Mouse (Mus musculus) skeletal muscle tissue, adult 2 months (tissue): Measurements from ENCODE around the gene Lcn5.

Source experiments
- DNase-seq: peaks from one replicate; pipeline ENCODE4 v3.0.0-alpha.2; 2012; ENCODE audit warnings: low read depth, low spot score

Gene Lcn5

GRCm38 (mm10) chr2:25657652-25658051 is at the start of gene Lcn5:
Gene Lcn5 (plus strand): TSS chr2:25657952.
- no peak for DNase-seq

DNA sequence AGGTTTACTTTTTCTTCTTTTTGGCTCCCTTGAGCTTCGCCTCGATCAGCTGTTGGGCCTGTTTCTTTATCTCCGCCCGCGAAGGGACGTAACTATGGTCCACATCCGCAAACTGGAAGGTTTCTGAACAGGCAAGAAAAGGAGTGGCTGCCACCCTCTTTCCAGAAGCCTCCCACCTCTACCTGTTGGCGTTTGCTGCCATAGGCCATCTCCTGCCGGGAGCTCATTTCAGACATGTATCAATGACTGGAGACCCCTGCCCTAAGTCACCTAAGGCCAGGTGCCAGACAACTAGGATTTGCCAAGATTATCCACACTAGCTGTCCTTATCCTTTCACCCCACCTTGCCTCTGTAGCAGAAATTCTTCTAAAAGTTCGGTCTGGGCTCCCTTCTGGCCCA is 49.1 kb upstream of the Lcn5 start:
- no peak for DNase-seq

DNA sequence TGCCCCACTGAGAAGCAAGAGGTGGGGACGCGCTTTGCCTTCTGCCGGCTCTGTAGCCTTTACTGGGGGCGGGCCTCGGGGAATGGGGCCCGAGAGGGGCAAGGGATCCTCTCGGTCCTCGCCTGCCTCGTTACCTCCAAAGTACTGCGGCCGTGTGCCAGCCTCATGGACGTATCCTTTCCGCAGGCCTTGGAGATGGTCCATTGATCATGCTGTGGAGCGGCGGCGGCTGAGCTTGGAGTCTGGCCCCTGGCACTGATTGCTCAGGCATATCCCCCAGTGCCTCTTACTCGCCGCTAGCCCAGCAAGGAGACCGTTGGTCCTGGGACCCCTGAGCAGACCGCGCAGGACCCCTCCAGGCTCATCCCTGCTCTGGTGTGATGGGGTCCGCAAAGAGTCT is 41.4 kb upstream of the Lcn5 start:
- DNase-seq: no peak

GRCm38 (mm10) chr2:25617578-25617977 is 40.2 kb upstream of the Lcn5 start, which contains the start of gene Ccdc183:
Gene Ccdc183 (minus strand): TSS chr2:25617678.
- no peak for DNase-seq

DNA sequence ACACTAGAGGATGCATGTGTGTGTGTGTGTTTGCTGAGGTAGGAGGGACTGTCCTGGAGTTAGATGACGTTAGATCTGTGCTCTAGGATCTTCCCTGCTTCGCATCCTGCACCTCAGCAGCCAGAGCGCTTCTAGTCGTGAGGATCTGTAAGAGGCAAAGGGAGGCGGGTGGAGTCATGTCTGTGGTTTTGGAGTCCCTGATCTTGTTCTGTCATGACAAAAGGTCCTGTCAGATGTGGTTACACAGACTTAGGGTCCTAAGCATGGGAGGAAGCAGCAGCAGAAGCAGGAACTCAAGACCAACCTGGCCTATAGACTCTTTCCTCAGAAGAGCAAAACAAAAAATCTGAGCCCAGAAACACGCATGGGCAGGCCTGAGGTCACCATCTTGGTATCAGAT is 37.4 kb upstream of the Lcn5 start:
- DNase-seq: no peak

GRCm38 (mm10) chr2:25620852-25621228 is 36.9 kb upstream of the Lcn5 start:
- DNase-seq: no peak

DNA sequence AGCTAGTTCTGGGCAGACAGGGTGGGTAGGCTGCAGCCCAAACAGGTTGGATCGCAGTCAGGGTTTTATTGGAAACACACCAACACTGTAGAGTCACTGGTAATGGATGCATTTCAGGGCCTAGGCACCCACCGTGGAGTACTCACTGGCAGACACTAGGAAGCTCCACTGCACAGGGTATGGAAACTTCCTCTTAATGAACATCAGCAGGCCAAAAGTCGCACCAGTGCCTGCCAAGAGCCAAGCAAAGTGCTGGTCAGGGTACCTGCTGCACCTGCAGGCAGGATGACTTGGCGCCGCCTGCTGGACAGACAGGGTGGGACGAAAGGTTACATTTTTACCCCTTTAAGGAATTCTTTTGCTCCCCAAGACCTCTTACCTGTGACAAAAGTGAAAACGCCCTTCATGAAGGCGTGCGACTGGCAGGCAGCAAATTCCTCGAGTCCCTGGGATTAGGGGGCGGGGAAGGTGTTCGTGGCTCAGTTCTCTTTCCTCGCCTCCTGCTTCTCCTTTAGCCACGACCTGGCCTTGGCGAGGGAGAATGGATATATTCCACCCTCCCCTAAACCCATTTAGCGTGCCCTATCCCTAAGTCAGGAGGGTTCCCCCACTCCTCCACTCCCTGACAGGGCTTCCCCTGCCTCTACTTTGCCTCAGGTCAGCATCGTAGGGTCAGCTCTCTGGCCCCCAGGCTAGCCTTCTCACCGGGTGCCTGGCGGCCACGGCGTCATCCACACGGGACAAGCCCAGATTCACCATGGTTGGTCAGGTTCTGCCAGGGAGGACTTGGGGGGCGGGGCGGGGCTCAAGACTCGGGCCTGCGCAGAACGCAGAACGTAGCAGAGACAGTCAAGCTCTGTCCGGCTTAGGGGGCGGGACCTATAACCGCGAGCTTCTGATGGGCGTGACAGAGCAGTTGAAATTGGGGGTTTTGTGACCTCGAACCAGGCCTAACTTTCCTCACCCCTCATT is 36.2 kb upstream of the Lcn5 start, which contains the start of gene Tmem141:
Tmem141 (minus strand) TSS at position 777 of the 972 bp plus-strand sequence.
- DNase-seq: peak; percentile 73

DNA sequence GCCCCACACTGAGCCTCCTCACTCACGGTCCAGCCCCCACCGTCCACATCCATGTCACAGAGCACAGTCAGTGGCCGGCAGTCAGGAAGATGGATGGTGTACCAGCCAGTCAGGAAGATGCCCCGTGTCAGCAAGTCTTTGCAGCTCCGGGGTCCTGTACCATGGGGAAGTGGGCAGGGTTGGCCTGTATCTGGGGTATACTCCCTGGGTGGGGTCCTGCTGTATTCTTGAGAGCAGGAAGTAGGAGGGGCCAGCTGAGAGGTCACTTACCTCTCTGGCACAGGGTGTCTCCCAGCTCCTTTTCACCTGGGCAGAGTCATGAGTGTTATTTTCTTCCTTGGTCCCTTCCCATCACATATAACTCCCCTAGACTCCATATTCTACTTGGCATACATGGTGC is 31.8 kb upstream of the Lcn5 start:
- no peak for DNase-seq

GRCm38 (mm10) chr2:25627811-25628210 is 29.9 kb upstream of the Lcn5 start, which contains the start of gene Fcna:
Gene Fcna (minus strand): TSS chr2:25628030.
- DNase-seq: no peak

DNA sequence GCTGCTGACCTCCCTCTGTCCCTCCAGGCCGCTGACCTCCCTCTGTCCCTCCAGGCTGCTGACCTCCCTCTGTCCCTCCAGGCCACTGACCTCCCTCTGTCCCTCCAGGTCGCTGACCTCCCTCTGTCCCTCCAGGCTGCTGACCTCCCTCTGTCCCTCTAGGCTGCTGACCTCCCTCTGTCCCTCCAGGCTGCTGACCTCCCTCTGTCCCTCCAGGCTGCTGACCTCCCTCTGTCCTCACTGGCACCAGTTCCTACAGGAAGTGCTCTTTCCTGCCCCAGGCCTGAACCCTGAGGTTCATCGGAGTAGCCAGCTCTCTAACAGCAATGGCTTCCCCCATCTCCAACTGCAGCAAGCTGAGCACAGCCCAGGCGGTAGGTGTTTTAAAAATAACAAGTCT is 29.0 kb upstream of the Lcn5 start:
- no peak for DNase-seq

DNA sequence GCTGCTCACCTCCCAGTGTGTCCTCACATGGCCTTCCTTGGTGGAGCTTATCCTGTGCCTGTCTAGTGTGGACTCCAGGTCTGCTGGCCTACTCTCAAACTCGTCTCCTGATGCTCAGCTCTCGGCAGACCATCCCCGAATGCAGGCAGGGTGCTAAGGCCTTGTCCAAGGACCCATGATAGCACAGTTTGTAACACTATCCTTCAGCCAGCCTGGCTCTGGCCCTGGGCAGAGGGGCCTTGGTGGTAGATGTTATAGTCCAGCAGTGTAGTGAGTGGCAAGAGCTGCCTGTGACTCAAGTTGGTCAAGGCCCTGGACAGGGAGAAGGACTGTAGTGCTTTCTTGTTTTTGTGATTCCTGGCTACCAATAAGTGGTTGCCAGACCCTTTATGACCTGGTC is 24.1 kb upstream of the Lcn5 start:
- no peak for DNase-seq

GRCm38 (mm10) chr2:25634046-25634445 is 23.7 kb upstream of the Lcn5 start:
- DNase-seq: no peak

DNA sequence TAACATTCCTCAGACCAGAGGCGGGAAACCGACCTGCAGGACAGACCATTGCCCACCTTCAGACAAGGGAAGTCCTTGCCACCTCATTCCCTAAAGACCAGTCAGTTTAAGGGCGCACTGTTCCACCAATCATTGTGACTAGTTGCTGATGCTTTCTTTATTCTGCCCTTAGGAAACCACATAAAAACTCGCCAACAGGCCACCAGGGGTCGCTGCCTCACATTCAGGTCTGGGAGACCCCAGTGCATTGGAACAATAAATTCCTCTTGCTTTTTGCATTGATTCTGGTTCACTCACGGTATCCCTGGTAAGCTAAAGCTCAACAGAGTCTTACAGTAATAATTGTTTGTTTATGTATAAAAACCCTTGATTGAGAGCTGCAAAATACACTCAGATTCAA is 17.9 kb upstream of the Lcn5 start:
- DNase-seq: no peak

DNA sequence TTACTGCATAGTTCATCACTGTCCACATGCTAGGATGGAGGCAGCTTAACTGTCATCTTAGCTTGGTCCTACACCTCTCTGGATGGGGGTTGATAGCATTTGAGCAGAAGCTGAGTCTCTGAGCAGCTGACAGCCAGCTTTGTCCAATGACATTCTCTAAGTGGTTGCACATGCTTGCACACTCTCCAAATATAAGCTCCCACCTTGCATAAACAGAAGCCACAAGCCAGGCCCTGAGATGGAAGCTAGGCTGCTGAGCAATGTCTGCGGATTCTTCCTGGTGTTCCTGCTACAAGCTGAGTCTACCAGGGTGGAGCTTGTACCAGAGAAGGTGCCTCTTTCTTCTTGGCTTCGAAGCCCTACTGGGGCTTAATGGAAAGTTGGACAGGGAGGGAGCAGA is 4.8 kb upstream of the Lcn5 start, which contains the start of gene Lcn8:
Lcn8 (plus strand) TSS at position 219 of the 400 bp plus-strand sequence.
- DNase-seq: no peak

DNA sequence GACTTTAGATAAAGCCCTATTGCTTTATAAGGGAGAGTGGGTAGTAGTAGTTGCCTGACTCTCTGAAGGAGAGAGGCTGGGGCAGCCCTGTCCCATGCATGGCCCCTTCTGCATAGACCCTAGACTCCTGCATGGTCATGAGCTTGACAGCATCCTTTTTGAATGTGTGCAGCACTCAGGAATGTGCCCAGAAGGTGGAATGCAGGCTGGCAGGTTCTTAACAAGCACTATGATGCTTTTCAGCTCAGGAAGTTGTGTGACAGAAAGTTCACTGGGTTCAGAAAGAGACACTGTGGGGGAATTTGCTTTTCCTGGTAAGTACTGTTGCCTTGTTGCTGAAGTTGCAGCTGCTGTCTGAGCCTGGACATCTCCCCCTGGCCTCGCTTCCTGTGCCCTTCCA is 3.2 kb upstream of the Lcn5 start:
- no peak for DNase-seq

GRCm38 (mm10) chr2:25656691-25657090 is 1.1 kb upstream of the Lcn5 start:
- no peak for DNase-seq

DNA sequence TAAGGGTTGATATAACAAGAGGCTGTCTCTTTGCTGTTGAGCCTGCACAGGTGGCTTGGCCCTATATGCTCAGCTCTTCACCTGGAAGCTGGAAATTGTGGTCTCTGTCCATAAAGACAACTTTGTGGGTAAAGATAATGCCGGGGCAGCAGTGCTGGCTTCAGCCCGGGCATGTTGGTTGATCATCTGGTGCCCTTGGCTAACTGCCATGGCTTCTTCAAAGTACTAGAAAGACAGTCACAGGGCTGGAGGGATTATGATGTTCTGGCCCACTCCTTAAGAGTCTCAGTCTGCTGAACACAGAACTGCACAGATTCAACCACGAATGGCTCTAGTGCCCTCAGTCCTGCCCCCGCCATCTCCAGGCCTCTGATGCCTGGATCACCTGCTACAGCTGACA is 506 bp upstream of the Lcn5 start:
- DNase-seq: no peak

DNA sequence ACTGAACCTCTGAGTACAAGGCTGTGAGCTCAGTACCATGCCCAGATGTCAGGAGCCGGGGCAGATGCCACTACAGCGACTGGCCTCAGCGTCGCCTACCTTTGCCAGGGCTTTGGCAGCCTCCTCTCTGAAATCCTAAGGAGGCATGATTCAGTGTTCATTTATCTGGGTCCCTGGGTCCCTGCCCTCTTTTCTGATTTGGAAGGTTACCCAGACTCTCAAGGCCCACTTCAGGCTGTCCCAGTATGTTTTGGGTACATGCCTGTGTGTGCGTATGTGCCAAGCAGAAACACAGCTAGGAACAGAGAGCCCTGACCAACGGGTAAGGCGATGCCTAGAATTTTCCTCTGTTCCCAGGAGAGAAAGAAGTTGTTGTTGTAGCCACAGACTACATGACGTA is 2.5 kb downstream of the Lcn5 start:
- DNase-seq: peak; percentile 10

DNA sequence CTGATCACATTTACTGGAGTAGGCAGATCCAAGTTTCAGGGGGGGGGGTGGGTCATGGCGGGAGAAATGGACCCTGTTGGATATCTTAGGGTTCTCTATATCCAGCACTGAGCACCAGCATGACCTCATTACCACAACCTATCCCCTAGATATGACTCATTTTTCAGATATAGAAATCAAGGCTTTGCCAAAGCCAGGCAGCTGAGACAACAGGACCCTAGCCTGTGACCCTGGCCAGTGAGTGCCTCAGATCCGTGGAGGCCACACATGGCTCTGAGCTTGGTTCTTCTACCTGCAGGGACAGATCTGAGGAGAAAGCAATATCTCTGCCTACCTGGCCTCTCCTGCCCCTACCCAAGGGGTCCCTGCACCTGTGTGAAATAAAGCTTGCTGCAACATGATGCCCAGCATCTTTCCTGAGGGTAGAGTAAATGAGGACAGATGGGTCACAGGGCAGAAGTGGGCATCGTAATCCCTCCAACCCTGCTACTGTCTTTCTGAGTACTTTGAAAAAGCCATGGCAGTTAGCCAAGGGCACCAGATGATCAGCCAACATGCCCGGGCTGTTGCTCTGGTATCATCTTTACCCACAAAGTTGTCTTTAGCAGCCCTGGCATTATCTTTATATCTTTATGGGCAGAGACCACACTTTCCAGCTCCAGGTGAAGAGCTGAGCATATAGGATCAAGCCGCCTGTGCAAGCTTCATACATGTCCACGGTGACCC is 3.7 kb downstream of the Lcn5 start:
- DNase-seq: no peak

DNA sequence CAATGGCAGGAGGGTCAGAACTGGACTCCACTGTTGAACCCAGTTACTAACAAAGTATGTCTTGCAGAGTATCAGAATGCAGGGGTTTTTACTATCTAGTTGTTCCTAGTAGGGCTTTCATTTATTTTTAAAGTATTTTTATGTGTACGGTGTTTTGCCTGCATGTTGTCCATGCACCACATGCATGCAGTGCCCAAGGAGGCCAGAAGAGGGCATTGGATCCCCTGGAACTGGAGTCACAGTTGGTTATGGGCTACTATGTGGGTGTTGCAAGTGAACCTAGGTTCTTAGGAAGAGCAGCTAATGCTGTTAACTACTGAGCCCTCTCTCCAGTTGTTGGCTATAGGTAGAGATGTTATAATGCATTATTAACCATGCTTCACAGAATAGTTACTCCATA is 5.8 kb downstream of the Lcn5 start:
- DNase-seq: no peak

DNA sequence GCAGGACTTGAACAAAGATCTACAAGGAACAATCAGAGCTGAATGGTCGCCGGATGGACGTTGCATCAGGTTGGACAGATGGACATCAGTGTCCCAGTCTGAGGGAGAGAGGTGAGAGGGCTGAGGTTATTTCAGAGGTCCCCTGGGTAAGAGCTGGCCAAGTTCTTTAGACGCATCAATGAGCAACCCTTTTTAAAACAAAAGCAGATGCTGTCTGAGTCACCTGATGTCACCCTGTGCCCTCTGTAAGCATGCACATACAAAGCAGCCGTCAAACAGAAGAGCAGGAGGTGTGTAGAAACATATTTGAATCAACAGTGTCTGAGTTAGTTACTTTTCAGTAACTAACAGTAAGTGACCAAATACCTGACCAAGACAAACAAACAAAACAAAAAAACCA is 6.4 kb downstream of the Lcn5 start:
- no peak for DNase-seq

DNA sequence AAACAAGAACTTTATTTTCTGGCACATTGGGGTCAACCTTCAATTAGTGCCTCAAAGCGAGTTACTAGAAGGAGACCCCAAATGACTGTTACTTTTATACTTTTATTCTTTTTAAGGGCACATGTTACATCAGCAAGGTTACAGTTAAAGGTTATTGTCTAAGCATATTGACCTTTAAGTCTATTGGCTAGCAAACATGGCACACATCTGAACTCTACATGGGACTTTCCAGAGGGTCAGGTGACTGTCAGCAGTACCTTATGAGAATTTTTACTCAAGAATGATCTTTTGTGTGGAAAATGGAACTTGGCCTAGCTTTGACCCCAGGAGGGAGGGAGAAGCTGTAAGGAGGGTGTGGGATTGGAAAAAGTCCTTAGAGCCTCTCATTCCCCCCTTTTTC is 8.8 kb downstream of the Lcn5 start:
- DNase-seq: no peak

GRCm38 (mm10) chr2:25676486-25676885 is 18.7 kb downstream of the Lcn5 start, which contains the start of gene Lcn6:
Gene Lcn6 (plus strand): TSS chr2:25676786.
- no peak for DNase-seq
